Mouse (Mus musculus): Measurements from ENCODE around the gene Lck.
A peak's percentile ranks its signal among the peaks of the same experiment; 100 is the strongest.
"Not testable (repeated sequence)": the region's sequence is repeated elsewhere in the genome, so short reads cannot be mapped to it uniquely, and the experiment has no call there.

The Lck gene

GRCm38 (mm10) chr4:129555421-129555861 lies 18.0 kb downstream of the Lck start:
- DNase-seq (ENCODE audit: low spot score): peak; percentile 41

- DNase-seq (ENCODE audit: low spot score): not testable (repeated sequence)
These were observed 18.9 kb downstream of the Lck start for GRCm38 (mm10) chr4:129554512-129554911.

- no peak for DNase-seq (ENCODE audit: low spot score)
These were observed 23.1 kb downstream of the Lck start for GRCm38 (mm10) chr4:129550295-129550694.

- DNase-seq (ENCODE audit: low spot score): no peak
These were observed 24.1 kb downstream of the Lck start for GRCm38 (mm10) chr4:129549306-129549705.

- DNase-seq (ENCODE audit: low spot score): not testable (repeated sequence)
These were observed 25.8 kb downstream of the Lck start for GRCm38 (mm10) chr4:129547631-129548030.

- no peak for DNase-seq (ENCODE audit: low spot score)
These were observed 29.3 kb downstream of the Lck start for GRCm38 (mm10) chr4:129544106-129544505.

- DNase-seq (ENCODE audit: low spot score): peak; percentile 96
These were observed 30.8 kb downstream of the Lck start, which contains the start of gene Hdac1 for GRCm38 (mm10) chr4:129542592-129543141. Hdac1 (minus strand) TSS chr4:129542713.

GRCm38 (mm10) chr4:129541868-129542591 lies 31.4 kb downstream of the Lck start:
- DNase-seq (ENCODE audit: low spot score): no peak

GRCm38 (mm10) chr4:129540012-129540411 lies 33.4 kb downstream of the Lck start:
- DNase-seq (ENCODE audit: low spot score): no peak

- DNase-seq (ENCODE audit: low spot score): not testable (repeated sequence)
These were observed 44.5 kb downstream of the Lck start for GRCm38 (mm10) chr4:129528901-129529300.

GRCm38 (mm10) chr4:129525889-129526288 lies 47.6 kb downstream of the Lck start:
- no peak for DNase-seq (ENCODE audit: low spot score)

GRCm38 (mm10) chr4:129525338-129525737 lies 48.1 kb downstream of the Lck start:
- DNase-seq (ENCODE audit: low spot score): no peak

GRCm38 (mm10) chr4:129518519-129518918 lies 54.9 kb downstream of the Lck start:
- no peak for DNase-seq (ENCODE audit: low spot score)

- DNase-seq (ENCODE audit: low spot score): no peak
These were observed 56.5 kb downstream of the Lck start for GRCm38 (mm10) chr4:129516925-129517324.

- DNase-seq (ENCODE audit: low spot score): peak; percentile 52
These were observed 59.0 kb downstream of the Lck start for GRCm38 (mm10) chr4:129514300-129514898.

GRCm38 (mm10) chr4:129513891-129514290 lies 59.5 kb downstream of the Lck start:
- no peak for DNase-seq (ENCODE audit: low spot score)

- peak; percentile 90 for DNase-seq (ENCODE audit: low spot score)
These were observed 60.2 kb downstream of the Lck start, which contains the start of gene Marcksl1 for GRCm38 (mm10) chr4:129513086-129513767. Marcksl1 (plus strand) TSS chr4:129513581.

- no peak for DNase-seq (ENCODE audit: low spot score)
These were observed 61.9 kb downstream of the Lck start for GRCm38 (mm10) chr4:129511413-129512096.

GRCm38 (mm10) chr4:129510723-129511412 lies 62.6 kb downstream of the Lck start:
- DNase-seq (ENCODE audit: low spot score): no peak

GRCm38 (mm10) chr4:129509650-129510049 lies 63.8 kb downstream of the Lck start:
- no peak for DNase-seq (ENCODE audit: low spot score)
